Mouse (Mus musculus) neural tube, embryonic 15.5 days (tissue): ENCODE results near the gene Lrrc52. TPM values are rescaled to one million over a fixed set of nuclear protein-coding genes. Genes with fewer than 3 reads are reported as not detected.

Experiments used
- polyA plus RNA-seq: library from polyadenylated mRNA; unstranded; fragments of >200 nt; fragmentation: Nextera tagmentation; extraction: Ambion mirVana; gene quantifications from 2 replicates; pipeline ENCODE4 v1.2.1, GENCODE M21; 2015

The Lrrc52 gene
- polyA plus RNA-seq, 1 experiment from 2014 or later, result 0.13 TPM

Other genes starting within 250 kb of the Lrrc52 start
- 46.6 and 75.5 TPM in 2 replicates for gene Uck2, start 181.5 kb downstream of the Lrrc52 start, polyA plus RNA-seq
- gene Tmco1, start 158.4 kb downstream of the Lrrc52 start, polyA plus RNA-seq, result 76.2 and 79.1 TPM in 2 replicates
- 38.7 and 53.3 TPM in 2 replicates for gene Aldh9a1, start 116.8 kb downstream of the Lrrc52 start, polyA plus RNA-seq
- 188 and 223 TPM in 2 replicates for gene Mgst3, start 72.9 kb downstream of the Lrrc52 start, polyA plus RNA-seq
- 19.8 and 20.8 TPM in 2 replicates for gene Rxrg, start 131.6 kb upstream of the Lrrc52 start, polyA plus RNA-seq
- gene Lmx1a, start 222.5 kb upstream of the Lrrc52 start, polyA plus RNA-seq, result 0.43 and 0.68 TPM in 2 replicates